10 mouse cellular contexts compared by ENCODE assay signal in the genomic region with DNA sequence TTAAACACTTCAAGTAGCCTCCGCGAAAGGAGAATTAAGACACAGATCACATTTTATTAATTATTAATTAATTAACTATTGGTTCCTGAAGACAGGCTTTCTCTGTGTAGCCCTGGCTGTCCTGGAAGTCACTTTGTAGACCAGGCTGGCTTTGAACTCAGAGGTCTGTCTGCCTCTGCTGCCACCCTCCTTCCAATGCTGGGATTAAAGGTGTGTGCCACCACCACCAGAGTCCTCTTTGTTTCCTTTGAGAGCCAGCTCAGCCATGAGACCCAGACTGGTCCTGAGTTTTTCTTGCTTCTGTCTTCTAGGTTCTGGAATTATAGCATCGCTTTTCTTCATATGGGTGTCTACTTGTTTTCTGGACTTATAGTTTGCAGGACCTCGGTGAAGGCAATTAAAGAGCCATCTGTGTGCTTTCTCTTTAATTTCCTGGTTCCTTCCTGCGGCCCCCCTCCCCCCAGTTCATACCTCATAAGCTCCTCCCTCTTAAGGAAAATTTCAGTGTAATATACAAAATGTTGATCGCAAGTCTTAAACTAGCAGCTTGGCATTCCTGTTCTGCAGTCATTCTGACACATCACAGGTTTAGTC. TPM values are rescaled to one million over a fixed set of nuclear protein-coding genes. Genes with fewer than 3 reads are reported as not detected.
DNase-seq lines count a peak whose midpoint lies in the region; ATAC-seq and TF ChIP-seq lines count a peak whose summit lies in the region.
"Had no signal": no experiment of that assay in that cellular context is flagged by ENCODE, and none has a peak within 500 bp of the region (broad histone marks: within the 10 kb centered on the region; RNA-seq: fewer than 3 reads in every experiment).

No protein-coding gene starts in this region.

- peak overlapping the region; percentile 26 for H3K4me2 ChIP-seq in forebrain, embryonic 11.5 days (ENCODE audit: low read depth, low read length, severe bottlenecking)
- H3K4me2 ChIP-seq in hindbrain, postnatal 0 days (ENCODE audit: low read depth, low read length): peak overlapping the region; percentile 47
- H3K4me2 ChIP-seq in neural tube, embryonic 14.5 days (ENCODE audit: low read depth, low read length): peak overlapping the region; percentile 41
- H3K4me2 ChIP-seq: liver, embryonic 15.5 days had no signal

- peaks cover 6% of the 10 kb centered on the region; the same call in 1 of the 2 replicates for H3K4me1 ChIP-seq in forebrain, embryonic 11.5 days (replicated peaks; ENCODE audit: control insufficient read depth, insufficient read depth, low read length)
- peaks cover 10% of the 10 kb centered on the region for H3K4me1 ChIP-seq in hindbrain, postnatal 0 days (ENCODE audit: insufficient read depth, low read length)
- H3K4me1 ChIP-seq in neural tube, embryonic 14.5 days (ENCODE audit: control insufficient read depth, insufficient read depth, low read length): peaks cover 20% of the 10 kb centered on the region
- H3K4me1 ChIP-seq: liver, embryonic 15.5 days had no signal

- intact Hi-C loops in left cerebral cortex, adult 2 months (cut with DNase I): no loop called here
- intact Hi-C loops in left cerebral cortex, postnatal 14 days (cut with DNase I): no loop called here

- H3K27me3 ChIP-seq in forebrain, embryonic 11.5 days (ENCODE audit: control insufficient read depth, insufficient read depth, low read length): no peaks in the 10 kb centered on the region
- H3K27me3 ChIP-seq in hindbrain, postnatal 0 days (ENCODE audit: insufficient read depth, low read length): no peaks in the 10 kb centered on the region
- H3K27me3 ChIP-seq in neural tube, embryonic 14.5 days (ENCODE audit: control insufficient read depth, insufficient read depth, low read length): no peaks in the 10 kb centered on the region
- H3K27me3 ChIP-seq: liver, embryonic 15.5 days had no signal

- no peak for DNase-seq in left cerebral cortex, adult 2 months (ENCODE audit: extremely low spot score in 1 of 2, low spot score in 2 of 2)
- no peak for DNase-seq in left cerebral cortex, postnatal 14 days (ENCODE audit: low spot score in 2 of 2)
- no peak for DNase-seq in forebrain, embryonic 11.5 days (ENCODE audit: low spot score)
- DNase-seq in hindbrain, postnatal 0 days (ENCODE audit: low spot score): no peak
- no peak for DNase-seq in urinary bladder, adult 18-20 months (ENCODE audit: low spot score in 2 of 2)
- no peak for DNase-seq in layer of hippocampus, postnatal 10 days (ENCODE audit: low spot score in 2 of 2)
- DNase-seq: gastrocnemius, postnatal 25 days had no signal

- WGBS in forebrain, embryonic 11.5 days: 61% methylated on average over 6 of the region's 6 CpGs
- WGBS in hindbrain, postnatal 0 days: 45% methylated on average over 6 of the region's 6 CpGs
- 58% methylated on average over 6 of the region's 6 CpGs for WGBS in neural tube, embryonic 14.5 days

- peak; percentile 28; the same call in 1 of the 2 replicates for ATAC-seq in forebrain, embryonic 11.5 days (replicated peaks; ENCODE audit: low FRiP score)
- ATAC-seq in hindbrain, postnatal 0 days: peak; percentile 3; the same call in 1 of the 2 replicates
- peak; percentile 32; the same call in 1 of the 2 replicates for ATAC-seq in neural tube, embryonic 14.5 days (ENCODE audit: low read depth)
- no peak for ATAC-seq in inflammation-experienced regulatory T-cells, adult 6 months

- H3K9me3 ChIP-seq in forebrain, embryonic 11.5 days (ENCODE audit: control insufficient read depth, low read length): no peaks in the 10 kb centered on the region
- H3K9me3 ChIP-seq in hindbrain, postnatal 0 days (ENCODE audit: low read length): no peaks in the 10 kb centered on the region
- no peaks in the 10 kb centered on the region for H3K9me3 ChIP-seq in neural tube, embryonic 14.5 days (ENCODE audit: control insufficient read depth, low read length)
- H3K9me3 ChIP-seq: liver, embryonic 15.5 days had no signal

- no peak overlapping the region for H3K27ac ChIP-seq in left cerebral cortex, adult 2 months
- peak overlapping the region; percentile 51; the same call in 1 of the 2 replicates for H3K27ac ChIP-seq in forebrain, embryonic 11.5 days (ENCODE audit: low read depth, low read length)
- peak overlapping the region; percentile 17 for H3K27ac ChIP-seq in hindbrain, postnatal 0 days
- peak overlapping the region; percentile 69 for H3K27ac ChIP-seq in neural tube, embryonic 14.5 days (ENCODE audit: low read depth, low read length)
- H3K27ac ChIP-seq: liver, embryonic 15.5 days had no signal

- no peak; the same call in 1 of the 2 replicates for TF ChIP-seq CTCF in left cerebral cortex, adult 2 months (IDR thresholded peaks at IDR 0.05)
- TF ChIP-seq CTCF in hindbrain, postnatal 0 days (IDR thresholded peaks at IDR 0.05; ENCODE audit: low read depth): peak; percentile 22; the same call in 1 of the 2 replicates

- no peak overlapping the region for H3K9ac ChIP-seq in forebrain, embryonic 11.5 days (ENCODE audit: low read length)
- H3K9ac ChIP-seq in hindbrain, postnatal 0 days (replicated peaks; ENCODE audit: low read length): peak overlapping the region; percentile 2; the same call in 1 of the 2 replicates
- peak overlapping the region; percentile 37; the same call in 1 of the 2 replicates for H3K9ac ChIP-seq in neural tube, embryonic 14.5 days (replicated peaks; ENCODE audit: low read depth, low read length)
- H3K9ac ChIP-seq: liver, embryonic 15.5 days had no signal

- peak overlapping the region; percentile 9; the same call in 1 of the 2 replicates for H3K4me3 ChIP-seq in left cerebral cortex, adult 2 months
- no peak overlapping the region for H3K4me3 ChIP-seq in forebrain, embryonic 11.5 days (ENCODE audit: low read depth, low read length)
- H3K4me3 ChIP-seq in hindbrain, postnatal 0 days (ENCODE audit: low read length): peak overlapping the region; percentile 7
- H3K4me3 ChIP-seq in neural tube, embryonic 14.5 days (ENCODE audit: low read depth, low read length): no peak overlapping the region
- H3K4me3 ChIP-seq: liver, embryonic 15.5 days had no signal

- no peaks in the 10 kb centered on the region for H3K36me3 ChIP-seq in forebrain, embryonic 11.5 days (ENCODE audit: control insufficient read depth, insufficient read depth, low read length)
- H3K36me3 ChIP-seq in hindbrain, postnatal 0 days (ENCODE audit: insufficient read depth, low read length): no peaks in the 10 kb centered on the region
- no peaks in the 10 kb centered on the region for H3K36me3 ChIP-seq in neural tube, embryonic 14.5 days (ENCODE audit: control insufficient read depth, insufficient read depth, low read length)
- H3K36me3 ChIP-seq: liver, embryonic 15.5 days had no signal

RNA-seq across cellular contexts. Expression of gene Tmpo, which starts 47.9 kb away (rescaled TPM):
- 10 to 100 TPM; 40.4 to 40.6 TPM for total RNA-seq in left cerebral cortex, adult 2 months (2021)
- 10 to 100 TPM; 32.1 to 35.0 TPM for total RNA-seq in left cerebral cortex, postnatal 14 days (2021)
- polyA plus RNA-seq in forebrain, embryonic 11.5 days (2014; fragmentation: Nextera tagmentation; extraction: Ambion mirVana): 433 and 456 TPM in 2 replicates
- total RNA-seq in hindbrain, postnatal 0 days (2014; rRNA removed): 102 and 110 TPM in 2 replicates
- 66.9 and 72.1 TPM in 2 replicates for polyA plus RNA-seq in hindbrain, postnatal 0 days (2015; fragmentation: Nextera tagmentation; extraction: Ambion mirVana)
- polyA plus RNA-seq in neural tube, embryonic 14.5 days (2014; fragmentation: Nextera tagmentation; extraction: Ambion mirVana): 96.1 and 117 TPM in 2 replicates
- 10 to 100 TPM; 45.0 to 53.2 TPM for total RNA-seq in layer of hippocampus, postnatal 10 days (2021)
- polyA plus RNA-seq in inflammation-experienced regulatory T-cells, adult 6 months (2017; shearing (Covaris generic)): 10 to 100 TPM; 61.6 to 69.1 (median 61.9) TPM

Comparison
In these comparisons a context has a peak if more than half of its experiments do, and no peak if none do; other contexts are left out.
1. H3K4me3 ChIP-seq: peak in left cerebral cortex, adult 2 months (single experiment) and hindbrain, postnatal 0 days (single experiment); none in forebrain, embryonic 11.5 days (single experiment) and neural tube, embryonic 14.5 days (single experiment).
2. Peak in every context shown above with its lines, with median percentiles within 50 percentile points of each other: H3K4me2 ChIP-seq.